Mouse (Mus musculus) monocyte, adult 2 months (primary cell): ENCODE measurements at regions not wholly inside any gene's neighbourhood (a gene's known extent, or its start where the extent isn't known, plus 50 kb on each side); places are given as distances from the start of the nearest gene placed in this dataset.
A peak's percentile ranks its signal among the peaks of the same experiment; 100 is the strongest.

ENCODE experiments used
- DNase-seq, 2 experiments: peaks; one replicate each; pipeline ENCODE4 v3.0.0; 2022; ENCODE audit warnings: low spot score in 2 of 2, low read depth in 1 of 2

DNA sequence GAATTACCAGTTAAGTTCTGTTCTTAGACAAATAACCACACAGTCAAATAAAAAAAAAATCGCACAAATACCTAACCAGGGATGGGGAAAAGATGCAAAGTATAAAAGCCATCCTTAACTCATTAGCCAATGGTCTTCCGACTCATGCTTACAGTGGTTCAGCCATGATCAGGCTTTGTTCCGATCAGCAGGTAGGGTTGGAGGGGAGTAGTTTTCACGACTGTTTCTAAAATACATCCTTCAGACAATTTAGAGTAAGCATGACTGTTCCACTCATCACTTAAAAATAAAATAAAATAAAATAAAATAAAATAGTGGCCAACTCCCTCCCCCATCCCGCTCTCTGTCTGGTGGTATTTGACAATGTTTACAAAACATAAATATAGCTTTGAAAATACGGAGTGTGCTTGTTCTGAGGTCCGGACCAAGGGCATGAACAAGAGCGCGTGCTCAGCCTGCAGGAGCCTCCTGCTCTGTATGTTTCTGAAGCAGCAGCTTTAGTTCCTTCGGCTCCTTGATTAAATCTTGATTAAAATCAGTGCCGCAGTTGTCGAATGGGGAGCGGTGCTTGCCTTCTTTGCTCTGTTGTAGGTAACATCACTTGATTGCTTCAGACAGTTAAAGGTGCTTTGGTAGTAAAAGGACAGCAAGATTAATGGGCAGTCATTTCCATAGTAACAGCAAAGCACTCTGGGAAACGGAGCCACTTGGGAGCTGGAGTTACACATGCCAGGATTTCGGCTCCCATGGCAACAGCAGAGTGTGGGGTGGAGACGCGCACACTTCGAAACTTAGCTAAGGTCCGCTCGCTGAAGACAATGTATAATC lies 185.6 kb upstream of the Kif2a start:
- no peak for DNase-seq

- DNase-seq: no peak
Observed at GRCm38 (mm10) chr13:107199875-107200274, 177.9 kb upstream of the Kif2a start.

GRCm38 (mm10) chr13:107193426-107193825 lies 171.5 kb upstream of the Kif2a start:
- DNase-seq: no peak

DNA sequence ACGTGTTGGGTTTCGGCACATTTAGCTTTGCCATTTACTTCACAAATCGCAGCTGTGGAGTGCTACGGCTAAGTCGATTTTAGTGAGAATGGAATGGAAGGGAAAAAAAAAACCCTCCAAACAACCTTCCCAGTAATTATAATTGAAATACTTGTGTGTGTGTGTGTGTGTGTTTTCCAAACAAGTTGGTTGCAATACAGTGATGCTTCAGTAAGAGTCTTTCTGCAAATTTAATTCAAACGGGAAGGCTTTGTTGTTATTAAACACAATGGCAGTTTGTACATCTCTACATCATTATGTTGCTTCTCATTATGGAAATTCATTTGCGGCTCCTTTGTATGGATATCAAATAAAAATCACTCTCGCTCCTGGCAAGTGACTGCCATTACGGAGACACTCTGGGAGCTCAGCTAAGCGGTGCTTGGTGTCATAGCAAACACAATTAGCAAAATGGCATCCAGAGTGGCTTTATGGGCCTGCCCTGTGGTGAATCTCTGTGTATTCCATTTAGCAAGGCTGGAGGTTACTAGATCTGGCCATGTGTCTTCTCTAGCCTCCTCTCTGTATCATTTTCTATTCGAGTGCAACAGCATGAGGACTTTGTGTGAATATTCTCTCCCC lies 165.4 kb upstream of the Kif2a start:
- DNase-seq: no peak

GRCm38 (mm10) chr13:107182544-107182943 lies 160.6 kb upstream of the Kif2a start:
- no peak for DNase-seq

GRCm38 (mm10) chr13:107179551-107179950 lies 157.6 kb upstream of the Kif2a start:
- no peak for DNase-seq

DNA sequence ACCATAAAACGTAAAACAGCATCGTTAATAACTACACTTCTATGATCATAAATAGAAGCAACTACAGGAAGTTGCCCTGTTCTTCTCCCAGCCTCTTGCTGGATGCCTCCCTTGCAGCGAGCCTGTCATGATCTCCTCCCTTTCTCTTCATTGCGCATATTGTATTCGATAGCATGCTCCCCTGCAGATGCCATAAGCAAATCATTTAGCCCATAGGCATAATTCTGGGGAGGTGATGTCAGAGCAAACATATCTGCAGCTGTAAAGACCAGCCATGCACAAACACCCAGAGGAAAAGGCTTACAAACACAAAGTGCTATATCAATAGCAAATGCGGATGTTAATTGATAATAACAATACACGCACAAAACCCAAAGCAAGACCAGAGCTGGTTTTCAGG lies 155.7 kb upstream of the Kif2a start:
- no peak for DNase-seq

- DNase-seq: no peak
Observed at GRCm38 (mm10) chr13:107175891-107176290, 154.0 kb upstream of the Kif2a start.

DNA sequence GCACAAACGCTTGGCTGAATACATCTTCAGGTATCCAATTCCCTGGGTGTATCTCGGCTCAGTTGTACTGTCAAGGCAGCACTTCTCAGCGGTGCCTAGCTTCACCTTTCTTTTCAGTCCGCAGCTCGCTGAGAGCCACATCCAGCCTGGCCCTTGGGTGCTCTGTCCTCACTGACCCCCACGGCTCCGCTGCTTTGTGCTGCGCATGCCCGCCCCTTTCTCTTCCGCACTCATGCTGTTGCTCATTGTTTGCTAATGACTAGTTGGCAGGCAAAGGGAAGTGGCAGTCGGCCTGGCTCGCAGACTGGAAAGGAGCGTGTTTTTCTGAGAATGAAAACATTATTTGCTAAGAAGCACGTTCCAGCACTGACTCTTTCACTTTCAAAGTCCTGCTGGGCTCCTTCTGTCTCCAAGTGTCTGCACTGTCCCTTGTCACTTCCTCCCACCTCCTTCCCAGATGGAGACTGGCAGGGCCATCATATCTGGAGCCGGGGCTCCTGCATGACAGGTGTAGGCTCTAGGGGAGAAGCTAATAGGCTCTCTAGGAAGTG lies 146.7 kb upstream of the Kif2a start:
- DNase-seq: no peak

DNA sequence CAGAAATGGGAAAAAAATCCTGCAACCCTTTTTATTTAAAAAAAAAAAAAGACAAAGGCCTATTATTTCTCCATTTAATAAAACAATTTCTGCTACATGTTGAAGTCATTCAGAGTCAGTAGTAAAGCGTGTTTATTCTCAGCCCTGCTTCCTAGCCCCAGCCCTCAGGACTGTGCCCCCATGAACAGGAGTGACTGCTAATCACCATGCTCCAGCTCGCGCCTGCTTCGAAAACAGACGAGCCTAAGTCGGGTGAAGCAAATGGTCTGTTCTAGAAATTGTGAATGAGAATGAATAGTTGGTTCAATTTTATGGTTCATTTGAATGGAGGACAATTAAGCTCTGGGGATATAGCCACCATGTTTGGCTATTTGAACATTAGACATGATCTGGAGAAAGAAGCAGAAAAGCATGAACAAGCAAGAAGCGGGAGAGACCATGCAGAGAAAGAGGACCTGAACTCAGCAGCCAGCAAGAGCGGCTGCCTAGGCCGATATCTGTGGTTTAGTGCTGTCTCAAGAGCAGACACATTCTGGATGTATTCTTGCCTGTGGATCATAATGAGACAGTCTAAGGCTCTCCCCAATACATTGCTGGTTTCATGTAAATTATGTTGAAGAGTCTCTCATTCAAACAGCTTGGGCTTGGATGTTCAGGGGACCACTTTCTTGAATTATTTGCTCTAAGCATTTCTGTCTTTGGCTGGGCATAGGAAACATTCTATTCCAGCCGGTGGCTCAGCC lies 146.1 kb upstream of the Kif2a start:
- DNase-seq: no peak

- DNase-seq: no peak
Observed at GRCm38 (mm10) chr13:107151548-107151947, 129.6 kb upstream of the Kif2a start.

GRCm38 (mm10) chr13:107141209-107141608 lies 119.3 kb upstream of the Kif2a start:
- DNase-seq: no peak

GRCm38 (mm10) chr13:107134125-107134524 lies 112.2 kb upstream of the Kif2a start:
- no peak for DNase-seq

DNA sequence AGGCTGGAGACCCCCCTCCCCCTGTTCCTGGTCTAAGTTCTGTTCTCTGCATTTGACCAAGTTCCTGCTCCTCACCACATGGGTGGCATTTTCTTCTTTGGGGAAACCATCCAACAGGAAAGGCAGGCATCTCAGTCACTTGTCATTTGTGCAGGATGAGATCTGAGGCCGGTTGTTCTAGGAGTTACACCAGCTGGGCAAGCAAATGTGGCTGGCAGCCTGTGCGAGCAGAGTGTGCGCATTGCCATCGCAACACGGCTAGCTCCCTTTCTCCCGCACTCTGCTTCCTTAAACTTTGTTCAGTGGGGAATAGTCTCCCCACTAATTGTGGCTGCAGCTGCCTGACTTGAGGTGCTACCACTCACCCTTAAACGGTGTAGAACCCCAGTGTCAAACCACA lies 104.7 kb upstream of the Kif2a start:
- DNase-seq: no peak

- DNase-seq: no peak
Observed at GRCm38 (mm10) chr13:107124130-107124668, 102.3 kb upstream of the Kif2a start.

DNA sequence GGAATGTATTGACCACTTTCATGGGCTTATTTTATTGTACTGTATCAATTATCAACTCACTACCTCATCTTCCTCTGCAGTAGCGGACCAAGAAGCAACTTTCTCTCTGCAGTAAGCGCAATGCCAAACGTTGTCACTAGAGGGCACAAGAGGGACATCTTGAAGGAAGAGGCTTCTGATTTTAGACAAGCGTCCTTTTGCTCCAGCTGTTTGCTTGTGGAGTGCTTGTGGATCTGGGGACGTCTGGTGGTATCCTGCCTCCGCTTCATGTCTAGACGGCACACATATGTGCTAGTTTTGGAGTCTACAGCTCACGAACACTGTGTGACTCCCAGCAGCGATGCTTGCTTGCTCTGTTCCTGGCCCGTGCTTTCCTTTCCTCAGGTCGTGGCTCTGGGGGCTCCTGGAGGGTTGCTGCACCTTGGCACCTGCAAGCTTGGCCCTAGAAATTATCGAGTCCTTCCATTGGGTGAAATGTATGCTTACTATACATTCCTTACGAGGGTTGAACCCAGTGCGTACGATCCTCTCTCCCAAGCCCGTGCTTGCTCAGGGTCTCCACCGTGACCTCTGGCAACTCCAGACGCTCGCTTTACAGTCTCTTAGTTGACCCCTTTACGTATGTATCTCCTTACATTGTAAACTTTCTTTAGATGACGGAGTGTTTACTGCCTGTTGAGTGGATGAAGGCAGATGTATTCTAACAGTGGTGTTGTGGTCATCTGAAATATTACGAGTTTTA lies 92.2 kb upstream of the Kif2a start:
- DNase-seq: peak; percentile 42 to 64

- DNase-seq: no peak
Observed at GRCm38 (mm10) chr13:107108045-107108444, 86.1 kb upstream of the Kif2a start.

- DNase-seq: no peak
Observed at GRCm38 (mm10) chr13:107107572-107107971, 85.6 kb upstream of the Kif2a start.

DNA sequence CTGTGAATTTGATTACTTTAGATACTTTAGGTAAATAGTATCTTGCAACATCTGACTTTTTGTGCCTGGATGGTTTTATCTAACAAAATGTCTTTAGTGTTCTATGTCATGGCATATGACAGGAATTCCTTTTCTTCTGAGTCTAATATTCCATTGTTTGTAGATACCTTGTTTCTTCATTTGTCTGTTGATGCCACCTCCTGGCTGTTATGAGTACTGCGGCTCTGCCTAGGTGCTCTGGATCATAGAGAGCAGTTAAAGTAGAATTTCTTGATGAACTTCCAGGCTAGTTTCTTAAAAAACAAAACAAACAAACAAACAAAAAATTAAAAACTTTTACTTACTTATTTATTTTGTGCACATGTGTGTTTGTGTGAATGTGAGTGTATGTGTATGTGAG lies 83.6 kb upstream of the Kif2a start:
- peak in 1 of 2 experiments; percentile 26 for DNase-seq

GRCm38 (mm10) chr13:107101598-107101997 lies 79.7 kb upstream of the Kif2a start:
- DNase-seq: peak; percentile 50 to 67

DNA sequence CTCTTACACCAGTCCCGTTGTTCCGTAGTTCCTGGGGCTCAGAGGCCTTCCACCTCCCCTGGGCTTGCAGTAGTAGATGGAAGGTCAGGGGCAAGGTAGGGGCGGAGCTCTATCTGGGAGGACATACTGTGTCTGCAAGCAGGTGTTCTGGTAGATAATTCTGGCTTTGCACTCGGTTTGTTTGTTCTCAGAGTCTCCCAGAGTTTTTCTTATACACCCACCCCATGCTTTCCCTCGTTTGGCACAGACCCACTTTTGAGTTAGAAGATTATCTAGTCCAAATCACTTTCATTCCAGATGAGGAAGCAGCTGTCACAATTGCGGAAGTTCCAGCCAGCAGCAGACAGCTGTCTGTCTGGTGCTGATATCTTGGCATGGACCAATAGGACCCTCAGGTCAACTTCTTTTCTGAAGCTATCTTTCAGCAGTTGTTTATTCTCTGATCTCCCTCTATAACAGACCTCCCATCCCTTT lies 79.0 kb upstream of the Kif2a start:
- peak; percentile 23 to 30 for DNase-seq
